Mouse (Mus musculus): Measurements from ENCODE around the gene Sparc.
"Not testable (repeated sequence)": the region's sequence is repeated elsewhere in the genome, so short reads cannot be mapped to it uniquely, and the experiment has no call there.

Gene Sparc

GRCm38 (mm10) chr11:55436089-55436488, 13.1 kb upstream of the Sparc start:
- no peak for DNase-seq (ENCODE audit: low spot score)

- DNase-seq (ENCODE audit: low spot score) = peak; percentile 24
Measured at GRCm38 (mm10) chr11:55432981-55433380, 10.0 kb upstream of the Sparc start.

GRCm38 (mm10) chr11:55429973-55430372, 7.0 kb upstream of the Sparc start:
- no peak for DNase-seq (ENCODE audit: low spot score)

- DNase-seq (ENCODE audit: low spot score) = peak; percentile 76
Measured at GRCm38 (mm10) chr11:55428186-55429012, 5.4 kb upstream of the Sparc start.

- DNase-seq (ENCODE audit: low spot score) = no peak
Measured at GRCm38 (mm10) chr11:55424746-55425360, 1.9 kb upstream of the Sparc start.

DNA sequence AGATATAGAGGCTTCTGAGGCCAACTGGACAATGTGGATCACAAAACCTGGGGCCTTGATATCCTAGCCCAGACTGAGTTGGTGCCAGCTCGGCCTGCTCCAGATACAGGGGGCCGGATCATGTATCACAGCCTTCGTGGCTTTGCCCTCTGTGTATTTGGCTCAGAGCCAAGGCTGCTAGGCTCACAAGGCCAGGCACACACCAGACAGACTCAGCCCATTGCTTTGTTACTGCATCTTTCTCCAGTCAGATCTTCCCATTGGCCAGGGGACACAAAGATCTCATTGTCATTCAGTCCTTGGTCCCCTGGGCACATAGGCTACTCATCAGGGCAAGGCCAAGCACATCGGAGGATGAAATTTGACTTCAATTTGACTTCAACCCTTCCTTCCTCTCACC, 773 bp upstream of the Sparc start:
- peak; percentile 51 for DNase-seq (ENCODE audit: low spot score)

- peak; percentile 85 for DNase-seq (ENCODE audit: low spot score)
Measured at GRCm38 (mm10) chr11:55419678-55420307, 3.2 kb downstream of the Sparc start.

DNA sequence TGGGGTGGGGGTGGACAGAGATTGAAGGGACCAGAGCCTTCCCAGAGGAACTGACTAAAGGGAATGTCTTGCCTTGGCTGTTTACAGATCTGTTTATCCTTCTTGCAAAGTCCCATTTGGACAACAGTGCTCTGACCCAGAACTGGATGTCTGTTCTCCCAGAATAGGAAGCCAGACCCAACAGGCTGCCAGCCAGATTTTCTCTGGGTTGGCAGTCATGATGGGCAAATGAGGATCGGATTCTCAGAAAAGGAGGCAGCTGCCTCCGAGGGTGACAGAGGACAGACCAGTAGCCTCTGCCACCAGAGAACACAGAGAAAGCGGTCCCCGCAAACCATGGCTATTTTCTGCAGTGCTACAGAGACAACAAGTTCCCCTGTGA, 3.7 kb downstream of the Sparc start:
- DNase-seq (ENCODE audit: low spot score) = no peak

DNA sequence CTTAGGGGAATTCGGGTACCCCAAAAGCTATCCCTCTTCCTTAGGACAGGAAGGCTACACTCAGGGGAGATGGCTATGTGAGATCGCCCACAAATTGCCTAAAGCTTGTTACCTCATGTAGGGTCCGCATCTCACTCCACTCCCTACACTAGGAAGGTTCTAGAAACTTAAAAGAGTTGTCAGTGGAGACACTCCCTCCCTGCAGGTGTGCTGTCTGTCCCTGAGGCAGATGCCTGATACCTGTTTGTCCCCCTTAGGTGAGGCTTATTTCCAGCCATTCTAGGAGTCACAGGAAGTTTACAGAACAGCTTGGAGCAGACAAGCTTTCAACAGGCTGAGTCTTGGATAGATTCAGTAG, 4.3 kb downstream of the Sparc start:
- no peak for DNase-seq (ENCODE audit: low spot score)

DNA sequence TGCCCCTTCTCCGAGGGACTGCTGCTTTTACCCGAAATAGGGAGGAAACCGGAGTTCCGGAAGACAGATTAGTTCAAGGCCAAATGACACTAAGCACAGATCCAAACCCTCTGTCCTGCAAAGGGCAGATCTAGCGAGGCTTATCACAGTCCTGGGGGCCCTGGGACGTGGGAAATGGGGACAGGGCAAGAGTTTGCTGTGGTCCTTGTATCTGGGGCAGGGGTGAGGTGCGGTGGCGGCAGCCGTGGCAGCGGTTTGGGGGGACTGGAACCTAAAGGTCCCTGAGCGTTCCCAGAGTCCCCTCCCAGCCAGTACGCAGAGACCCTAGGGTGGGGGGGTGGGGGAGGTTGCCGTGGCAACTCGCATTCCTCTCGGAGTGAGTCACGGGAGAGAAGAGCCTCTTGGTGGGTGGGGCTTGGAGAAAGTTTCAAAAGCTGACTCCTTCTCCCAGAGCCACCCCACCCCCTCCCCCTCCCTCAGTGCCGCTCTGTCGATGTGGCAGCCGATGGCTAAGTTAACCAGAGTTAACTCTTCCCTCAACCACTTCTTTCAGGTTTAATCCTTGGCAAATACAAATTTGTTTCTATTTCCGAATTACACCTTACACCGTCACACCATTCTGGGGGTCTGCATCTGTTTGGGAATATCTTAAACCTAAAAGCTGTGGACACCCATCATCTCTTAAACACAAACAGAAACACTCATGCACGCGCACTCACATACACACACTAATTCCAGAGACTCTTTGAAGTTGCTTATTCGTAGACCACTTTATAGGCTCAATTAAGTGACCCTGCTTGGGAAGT, 4.9 kb downstream of the Sparc start:
- peak; percentile 81 for DNase-seq (ENCODE audit: low spot score)

DNA sequence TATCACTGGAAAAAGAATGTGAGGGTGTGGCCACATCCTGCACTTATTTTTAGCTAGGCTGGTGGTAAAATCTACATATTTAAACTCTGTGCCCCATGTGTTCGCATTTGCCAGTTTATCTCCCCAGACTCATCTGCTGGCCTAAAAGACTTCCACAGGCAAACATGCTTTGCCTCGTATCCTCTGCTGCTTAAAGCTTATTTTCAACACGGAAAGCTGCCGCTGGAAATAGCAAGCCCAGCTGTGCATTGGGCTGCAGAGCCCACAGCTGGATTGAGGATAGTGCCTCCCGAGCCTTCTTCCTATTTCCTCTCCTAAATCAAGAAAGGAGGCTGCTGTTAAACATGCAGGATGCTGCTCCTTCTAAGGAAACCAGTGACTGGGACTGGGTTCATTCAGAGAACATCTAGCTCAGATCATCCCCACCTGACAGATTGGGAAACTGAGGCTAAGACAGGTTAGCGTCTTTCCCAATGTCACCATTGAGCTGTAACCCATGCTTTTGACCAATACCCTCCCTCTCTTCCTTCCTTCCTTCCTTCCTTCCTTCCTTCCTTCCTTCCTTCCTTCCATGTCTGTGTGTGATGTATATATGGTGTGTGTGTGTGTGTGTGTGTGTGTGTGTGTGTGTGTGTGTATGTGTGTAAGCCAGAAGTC, 6.2 kb downstream of the Sparc start:
- DNase-seq (ENCODE audit: low spot score) = no peak

DNA sequence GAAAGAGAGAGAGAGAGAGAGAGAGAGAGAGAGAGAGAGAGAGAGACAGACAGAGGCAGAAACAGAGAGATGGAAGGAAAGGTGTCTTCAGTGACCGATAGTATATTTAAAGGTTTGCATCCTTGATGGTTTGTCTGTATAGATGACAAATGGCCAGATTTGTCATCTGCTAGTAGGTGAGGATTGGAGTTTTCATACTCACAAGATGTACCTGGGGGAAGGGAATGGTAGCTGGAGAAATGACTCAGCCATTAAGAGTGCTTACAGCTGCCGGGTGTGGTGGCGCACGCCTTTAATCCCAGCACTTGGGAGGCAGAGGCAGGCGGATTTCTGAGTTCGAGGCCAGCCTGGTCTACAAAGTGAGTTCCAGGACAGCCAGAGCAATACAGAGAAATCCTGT, 7.3 kb downstream of the Sparc start:
- DNase-seq (ENCODE audit: low spot score) = not testable (repeated sequence)

- no peak for DNase-seq (ENCODE audit: low spot score)
Measured at GRCm38 (mm10) chr11:55415036-55415704, 7.8 kb downstream of the Sparc start.

GRCm38 (mm10) chr11:55414314-55414713, 8.7 kb downstream of the Sparc start:
- DNase-seq (ENCODE audit: low spot score) = no peak

GRCm38 (mm10) chr11:55413416-55413796, 9.6 kb downstream of the Sparc start:
- no peak for DNase-seq (ENCODE audit: low spot score)

DNA sequence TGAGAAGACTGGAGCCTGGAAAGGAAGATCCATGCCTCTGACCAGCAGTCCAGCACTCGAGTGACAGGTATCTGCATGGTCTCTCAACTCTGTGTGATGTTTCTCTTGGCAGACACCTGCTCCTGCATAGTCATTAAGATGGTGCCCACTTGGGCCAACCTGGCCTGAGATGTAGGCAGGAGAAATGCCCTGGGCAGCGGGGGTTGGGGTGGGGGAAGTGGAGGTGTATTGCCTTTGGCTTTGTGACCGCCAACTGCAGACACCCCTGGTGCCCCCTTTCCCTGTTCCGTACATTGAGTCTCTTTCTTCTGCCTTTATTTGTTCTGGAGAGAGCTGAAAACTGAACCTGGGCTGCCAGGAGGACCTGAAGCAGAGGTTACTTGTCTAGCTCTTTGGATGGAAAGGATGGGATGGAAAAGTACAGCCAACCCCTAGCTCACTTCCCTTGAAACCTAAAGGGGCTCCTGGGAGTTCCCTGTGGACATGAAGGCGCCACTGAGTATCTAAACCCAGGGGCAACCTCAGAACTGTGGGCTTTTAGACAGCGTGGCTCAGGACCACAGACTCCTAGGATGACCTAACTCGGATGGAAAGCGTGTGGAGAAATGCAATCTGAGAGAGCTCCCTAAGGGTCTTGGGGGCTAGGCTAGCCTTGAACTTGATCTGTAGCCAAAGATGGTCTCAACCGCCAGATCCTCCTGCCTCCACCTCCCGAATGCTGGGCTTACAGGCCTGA, 10.1 kb downstream of the Sparc start:
- DNase-seq (ENCODE audit: low spot score) = no peak

DNA sequence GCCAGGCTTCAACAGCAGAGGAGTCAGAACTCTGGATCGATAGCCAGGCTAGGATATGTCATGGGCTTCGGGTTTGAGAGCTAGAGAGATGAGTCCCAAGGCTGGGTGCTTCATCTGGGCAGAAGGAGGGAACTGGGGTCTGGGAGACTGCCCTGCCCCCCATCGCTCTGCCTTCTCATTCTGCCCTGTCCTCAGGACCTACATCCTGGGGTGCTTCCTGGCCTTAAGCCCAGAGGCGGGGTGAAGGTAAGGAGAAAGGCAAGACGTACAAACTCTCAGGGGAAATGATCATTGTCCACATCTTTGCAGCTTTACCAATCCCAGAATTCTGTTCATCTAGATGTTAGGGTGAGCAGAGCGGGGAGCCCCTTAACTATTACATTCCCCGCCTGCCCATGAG, 10.9 kb downstream of the Sparc start:
- DNase-seq (ENCODE audit: low spot score) = no peak

GRCm38 (mm10) chr11:55410502-55410901, 12.5 kb downstream of the Sparc start:
- no peak for DNase-seq (ENCODE audit: low spot score)

DNA sequence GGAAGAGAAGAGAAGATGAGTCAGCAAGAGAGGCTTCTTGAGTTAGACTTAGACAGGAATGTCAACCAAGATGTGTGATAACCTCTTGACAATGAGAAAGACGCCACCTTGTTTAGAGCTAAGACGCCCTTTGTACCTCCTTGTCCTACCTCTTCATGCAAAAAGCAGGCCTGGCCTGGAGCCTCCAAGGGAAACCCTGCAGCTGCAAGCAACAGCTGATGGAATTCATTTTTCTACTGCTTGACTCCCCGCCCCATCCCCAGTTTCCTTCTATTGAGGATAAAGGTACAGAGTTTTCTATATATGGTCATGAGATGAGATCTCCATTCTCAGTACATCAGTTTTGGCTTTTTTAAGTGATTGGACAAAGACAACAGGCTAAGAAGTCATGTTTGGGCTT, 13.0 kb downstream of the Sparc start:
- DNase-seq (ENCODE audit: low spot score) = no peak

- DNase-seq (ENCODE audit: low spot score) = no peak
Measured at GRCm38 (mm10) chr11:55407133-55407532, 15.8 kb downstream of the Sparc start.

All from embryo, embryonic 10 days (tissue).